In genomic region chr7:141950104-141951013, GRCm38 (mm10) we compare ENCODE assay signal across 8 mouse cellular contexts. TPM values are rescaled to one million over a fixed set of nuclear protein-coding genes. Genes with fewer than 3 reads are reported as not detected.
DNase-seq lines count a peak whose midpoint lies in the region; ATAC-seq lines count a peak whose summit lies in the region.

No protein-coding gene starts in this region.

- ATAC-seq in liver, embryonic 11.5 days (replicated peaks; ENCODE audit: low FRiP score), result no peak
- peak; percentile 42 for ATAC-seq in forebrain, embryonic 13.5 days
- ATAC-seq in kidney, embryonic 16.5 days (ENCODE audit: low FRiP score, low TSS enrichment), result peak; percentile 61
- ATAC-seq in midbrain, embryonic 14.5 days (ENCODE audit: low FRiP score, low TSS enrichment), result peak; percentile 66

- H3K9ac ChIP-seq in liver, embryonic 11.5 days (ENCODE audit: low read depth, low read length), result 0 out of 2 replicates have a peak overlapping the region, but pooled peaks have one; percentile 16
- H3K9ac ChIP-seq in forebrain, embryonic 13.5 days, result peak overlapping the region; percentile 98
- H3K9ac ChIP-seq in kidney, embryonic 16.5 days (replicated peaks; ENCODE audit: low read length), result peak overlapping the region; percentile 53
- H3K9ac ChIP-seq in midbrain, embryonic 14.5 days (replicated peaks; ENCODE audit: low read length), result peak overlapping the region; percentile 100

- no peak overlapping the region for H3K27ac ChIP-seq in liver, embryonic 11.5 days (ENCODE audit: low read depth, low read length)
- peak overlapping the region; percentile 98 for H3K27ac ChIP-seq in forebrain, embryonic 13.5 days
- no peak overlapping the region for H3K27ac ChIP-seq in kidney, embryonic 16.5 days (ENCODE audit: low read length)
- peak overlapping the region; percentile 98 for H3K27ac ChIP-seq in midbrain, embryonic 14.5 days (replicated peaks; ENCODE audit: low read depth, low read length)

- H3K4me1 ChIP-seq in liver, embryonic 11.5 days (replicated peaks; ENCODE audit: control insufficient read depth, insufficient read depth, low read length), result peaks cover 4% of the 10 kb centered on the region; the same call in 1 of the 2 replicates
- peaks cover 72% of the 10 kb centered on the region for H3K4me1 ChIP-seq in forebrain, embryonic 13.5 days
- H3K4me1 ChIP-seq in kidney, embryonic 16.5 days (ENCODE audit: insufficient read depth, low read length), result peaks cover 11% of the 10 kb centered on the region
- peaks cover 59% of the 10 kb centered on the region for H3K4me1 ChIP-seq in midbrain, embryonic 14.5 days (ENCODE audit: control insufficient read depth, insufficient read depth, low read length)

- WGBS in liver, embryonic 11.5 days, result 3% methylated on average over 71 of the region's 84 CpGs
- 1% methylated on average over 40 of the region's 84 CpGs for WGBS in forebrain, embryonic 13.5 days
- WGBS in kidney, embryonic 16.5 days, result 1% methylated on average over 72 of the region's 84 CpGs
- WGBS in midbrain, embryonic 14.5 days, result under 1% methylated on average over 81 of the region's 84 CpGs

- H3K4me2 ChIP-seq in liver, embryonic 11.5 days, result peak overlapping the region; percentile 71
- H3K4me2 ChIP-seq in forebrain, embryonic 13.5 days, result peak overlapping the region; percentile 93
- H3K4me2 ChIP-seq in kidney, embryonic 16.5 days (replicated peaks; ENCODE audit: low read depth, low read length), result peak overlapping the region; percentile 92
- peak overlapping the region; percentile 94 for H3K4me2 ChIP-seq in midbrain, embryonic 14.5 days (ENCODE audit: low read length)

- H3K9me3 ChIP-seq in liver, embryonic 11.5 days (ENCODE audit: control insufficient read depth, low read length), result no peaks in the 10 kb centered on the region
- H3K9me3 ChIP-seq in forebrain, embryonic 13.5 days (replicated peaks), result no peaks in the 10 kb centered on the region
- H3K9me3 ChIP-seq in kidney, embryonic 16.5 days (ENCODE audit: low read length), result peaks cover 4% of the 10 kb centered on the region; the same call in 1 of the 2 replicates
- H3K9me3 ChIP-seq in midbrain, embryonic 14.5 days (ENCODE audit: control insufficient read depth, low read length), result no peaks in the 10 kb centered on the region

- peaks cover 82% of the 10 kb centered on the region for H3K27me3 ChIP-seq in liver, embryonic 11.5 days (replicated peaks; ENCODE audit: control insufficient read depth, insufficient read depth, low read length)
- no peaks in the 10 kb centered on the region; the same call in 1 of the 2 replicates for H3K27me3 ChIP-seq in forebrain, embryonic 13.5 days
- H3K27me3 ChIP-seq in kidney, embryonic 16.5 days (ENCODE audit: insufficient read depth, low read length), result peaks cover 70% of the 10 kb centered on the region
- no peaks in the 10 kb centered on the region for H3K27me3 ChIP-seq in midbrain, embryonic 14.5 days (ENCODE audit: control insufficient read depth, insufficient read depth, low read length)

- DNase-seq in liver, embryonic 11.5 days (ENCODE audit: low spot score), result no peak
- DNase-seq in liver, result no peak
- DNase-seq in cerebellum, adult 11 months, result peak; percentile 70
- peak; percentile 83 for DNase-seq in midbrain, embryonic 14.5 days
- DNase-seq in testis, postnatal 14 days (ENCODE audit: low spot score), result peak; percentile 31
- no peak for DNase-seq in urinary bladder, postnatal 36 days (ENCODE audit: low spot score in 2 of 2)

- H3K4me3 ChIP-seq in liver, embryonic 11.5 days (ENCODE audit: low read depth, low read length), result peak overlapping the region; percentile 54
- H3K4me3 ChIP-seq in forebrain, embryonic 13.5 days, result peak overlapping the region; percentile 97
- peak overlapping the region; percentile 50 for H3K4me3 ChIP-seq in kidney, embryonic 16.5 days (ENCODE audit: low read length)
- H3K4me3 ChIP-seq in midbrain, embryonic 14.5 days (replicated peaks; ENCODE audit: low read depth, low read length), result peak overlapping the region; percentile 98

- H3K36me3 ChIP-seq in liver, embryonic 11.5 days (ENCODE audit: control insufficient read depth, insufficient read depth, low read length), result no peaks in the 10 kb centered on the region
- peaks cover 9% of the 10 kb centered on the region for H3K36me3 ChIP-seq in forebrain, embryonic 13.5 days (ENCODE audit: poor library complexity, severe bottlenecking)
- H3K36me3 ChIP-seq in kidney, embryonic 16.5 days (ENCODE audit: insufficient read depth, low read length), result no peaks in the 10 kb centered on the region
- peaks cover 9% of the 10 kb centered on the region for H3K36me3 ChIP-seq in midbrain, embryonic 14.5 days (ENCODE audit: control insufficient read depth, insufficient read depth, low read length)

RNA-seq across cellular contexts. Expression of gene Brsk2, which starts 0.8 kb away (rescaled TPM):
- polyA plus RNA-seq in liver, embryonic 11.5 days (2014; fragmentation: Nextera tagmentation; extraction: Ambion mirVana), result 0.34 and 0.61 TPM in 2 replicates
- 20.4 and 22.7 TPM in 2 replicates for polyA plus RNA-seq in forebrain, embryonic 13.5 days (2015; fragmentation: Nextera tagmentation; extraction: Ambion mirVana)
- polyA plus RNA-seq in kidney, embryonic 16.5 days (2015; fragmentation: Nextera tagmentation; extraction: Ambion mirVana), result 0.61 and 0.85 TPM in 2 replicates
- polyA plus RNA-seq in midbrain, embryonic 14.5 days (2014; fragmentation: Nextera tagmentation; extraction: Ambion mirVana), result 23.9 and 33.5 TPM in 2 replicates

RNA-seq across cellular contexts. Expression of gene Tollip, which starts 32.1 kb away (rescaled TPM):
- 37.7 and 41.9 TPM in 2 replicates for polyA plus RNA-seq in liver, embryonic 11.5 days (2014; fragmentation: Nextera tagmentation; extraction: Ambion mirVana)
- polyA plus RNA-seq in forebrain, embryonic 13.5 days (2015; fragmentation: Nextera tagmentation; extraction: Ambion mirVana), result 66.4 and 75.2 TPM in 2 replicates
- 52.6 and 53.3 TPM in 2 replicates for polyA plus RNA-seq in kidney, embryonic 16.5 days (2015; fragmentation: Nextera tagmentation; extraction: Ambion mirVana)
- polyA plus RNA-seq in midbrain, embryonic 14.5 days (2014; fragmentation: Nextera tagmentation; extraction: Ambion mirVana), result 61.9 and 79.7 TPM in 2 replicates

Comparison
In these comparisons a context has a peak if more than half of its experiments do, and no peak if none do; other contexts are left out.
1. DNase-seq: peak in cerebellum, adult 11 months (single experiment), midbrain, embryonic 14.5 days (single experiment) and testis, postnatal 14 days (single experiment); none in liver, embryonic 11.5 days (single experiment), liver (single experiment) and urinary bladder, postnatal 36 days (0 of 2).
2. H3K27ac ChIP-seq: peak in forebrain, embryonic 13.5 days (single experiment) and midbrain, embryonic 14.5 days (single experiment); none in liver, embryonic 11.5 days (single experiment) and kidney, embryonic 16.5 days (single experiment).
3. H3K9ac ChIP-seq: peak in every context shown above with its lines; median percentile 100 in midbrain, embryonic 14.5 days; 98 in forebrain, embryonic 13.5 days; 53 in kidney, embryonic 16.5 days; 16 in liver, embryonic 11.5 days.
4. RNA of gene Brsk2, which starts 0.8 kb away (polyA plus RNA-seq): 23.9 to 33.5 TPM in midbrain, embryonic 14.5 days and 20.4 to 22.7 TPM in forebrain, embryonic 13.5 days; 0.61 to 0.85 TPM in kidney, embryonic 16.5 days and 0.34 to 0.61 TPM in liver, embryonic 11.5 days; every median in the first group is over 10 times any median in the second.
5. Peak in every context shown above with its lines, with median percentiles within 50 percentile points of each other: H3K4me2 ChIP-seq and H3K4me3 ChIP-seq.